Mouse (Mus musculus) C3H10T1/2 (cell line): ENCODE results near the gene Gm21818. TPM values are rescaled to one million over a fixed set of nuclear protein-coding genes. Genes with fewer than 3 reads are reported as not detected.

Source experiments
- polyA plus RNA-seq, 2 experiments: library from polyadenylated mRNA; unstranded; fragments of >200 nt; fragmentation: generic; extraction: Trizol; gene quantifications; one replicate each; pipeline ENCODE4 v1.2.1; 2012; ENCODE audit warnings: missing spikeins in 2 of 2

Gene Gm21818
- polyA plus RNA-seq, result not detected

DNA sequence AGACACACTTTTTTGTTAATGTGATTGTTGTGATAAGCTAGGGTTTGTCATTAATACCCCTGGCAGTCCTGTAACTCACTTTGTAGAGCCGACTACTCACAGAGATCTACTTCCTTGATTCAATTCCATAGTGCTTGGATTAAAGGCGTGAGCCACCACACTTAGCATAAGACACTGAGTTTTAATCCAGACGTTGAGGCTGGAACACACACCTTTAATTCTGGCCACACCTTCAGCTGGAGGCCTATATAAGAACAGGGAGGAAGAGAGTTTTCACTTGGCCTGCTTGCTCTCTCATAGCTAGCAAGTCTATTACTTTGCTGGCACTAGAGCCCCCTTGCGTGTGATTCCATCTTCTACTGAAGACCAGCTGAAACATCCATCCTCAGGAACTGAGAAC lies at the start of gene Gm21818:
Gm21818 (plus strand) TSS at position 301 of the 400 bp plus-strand sequence.

DNA sequence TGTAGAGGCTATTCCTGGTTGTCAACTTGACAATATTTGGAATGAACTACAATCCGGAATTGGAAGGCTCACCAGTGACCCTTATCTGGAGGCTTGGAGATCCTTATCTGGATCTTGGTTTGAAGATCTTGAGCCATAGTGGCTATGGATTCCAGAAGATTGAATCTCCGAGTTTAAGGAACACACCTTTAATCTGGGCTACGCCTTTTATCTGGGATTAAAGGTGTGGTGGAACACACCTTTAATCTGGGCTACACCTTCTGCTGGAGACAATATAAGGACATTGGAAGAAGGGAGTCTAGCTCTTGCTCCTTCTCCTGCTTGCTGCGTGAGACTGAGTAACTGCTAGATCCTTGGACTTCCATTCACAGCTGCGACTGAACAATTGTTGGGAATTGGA lies 32.3 kb upstream of the Gm21818 start, which contains the start of gene Gm20767:
Gm20767 (plus strand) TSS at position 301 of the 400 bp plus-strand sequence.

DNA sequence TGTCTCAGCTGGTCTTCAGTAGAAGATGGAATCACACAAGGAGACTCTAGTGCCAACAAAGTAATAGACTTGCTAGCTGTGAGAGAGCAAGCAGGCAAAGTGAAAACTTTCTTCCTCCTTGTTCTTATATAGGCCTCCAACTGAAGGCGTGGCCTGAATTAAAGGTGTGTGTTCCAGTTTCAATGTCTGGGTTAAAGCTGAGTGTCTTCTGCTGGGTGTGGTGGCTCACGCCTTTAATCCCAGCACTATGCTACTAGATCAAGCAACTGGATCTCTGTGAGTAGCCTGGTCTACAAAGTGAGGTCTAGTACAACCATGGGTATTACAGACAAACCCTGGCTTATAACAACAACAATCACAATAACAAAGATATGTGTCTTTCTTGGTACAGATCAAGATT lies 43.6 kb downstream of the Gm21818 start, which contains the start of gene Gm21762:
Gm21762 (minus strand) TSS at position 101 of the 400 bp plus-strand sequence.

Other genes with a start within 250 kb of the Gm21818 start
- under 1 TPM; 0.04 to 0.17 TPM for gene Gm21761, start 243.2 kb upstream of the Gm21818 start, polyA plus RNA-seq
- not detected for gene B020031M17Rik, start 221.6 kb upstream of the Gm21818 start, polyA plus RNA-seq
- not detected for gene Gm36079, start 145.4 kb upstream of the Gm21818 start, polyA plus RNA-seq
- not detected for gene Gm21188, start 120.2 kb upstream of the Gm21818 start, polyA plus RNA-seq
- not detected for gene Gm20767, start 32.2 kb upstream of the Gm21818 start, polyA plus RNA-seq
- gene Gm21762, start 43.5 kb downstream of the Gm21818 start, polyA plus RNA-seq, result not detected
- not detected for gene Gm21731, start 66.7 kb downstream of the Gm21818 start, polyA plus RNA-seq
- under 1 TPM in 1 of 2 experiments, not detected in 1; 0.08 TPM for gene AF067061, start 90.7 kb downstream of the Gm21818 start, polyA plus RNA-seq
- gene BC147527, start 128.0 kb downstream of the Gm21818 start, polyA plus RNA-seq, result under 1 TPM in 1 of 2 experiments, not detected in 1; 0.86 TPM
- not detected for gene Tcstv3, start 144.4 kb downstream of the Gm21818 start, polyA plus RNA-seq